Mouse (Mus musculus) monocyte, adult 5-6 weeks (primary cell): Measurements from ENCODE around the gene Nol4l. TPM values are rescaled to one million over a fixed set of nuclear protein-coding genes. Genes with fewer than 3 reads are reported as not detected.
"Not testable (repeated sequence)": the region's sequence is repeated elsewhere in the genome, so short reads cannot be mapped to it uniquely, and the experiment has no call there.

Source experiments
- ATAC-seq: fragments of 153-309, 156-312 bp; replicated peaks from 2 replicates; pipeline ENCODE4 v1.8.0; 2017; ENCODE audit warnings: mild to moderate bottlenecking; ENCODE audit not compliant: low TSS enrichment, insufficient number of reproducible peaks, severe bottlenecking, poor library complexity, low FRiP score
- total RNA-seq: library from RNA; stranded (forward); fragments of 200-1000, 200-491, 200-594 nt; gene quantifications from 3 replicates; pipeline ENCODE4 v1.2.3, GENCODE M21; 2017

Gene Nol4l
- total RNA-seq, 1 experiment from 2014 or later, result 1.3 TPM

DNA sequence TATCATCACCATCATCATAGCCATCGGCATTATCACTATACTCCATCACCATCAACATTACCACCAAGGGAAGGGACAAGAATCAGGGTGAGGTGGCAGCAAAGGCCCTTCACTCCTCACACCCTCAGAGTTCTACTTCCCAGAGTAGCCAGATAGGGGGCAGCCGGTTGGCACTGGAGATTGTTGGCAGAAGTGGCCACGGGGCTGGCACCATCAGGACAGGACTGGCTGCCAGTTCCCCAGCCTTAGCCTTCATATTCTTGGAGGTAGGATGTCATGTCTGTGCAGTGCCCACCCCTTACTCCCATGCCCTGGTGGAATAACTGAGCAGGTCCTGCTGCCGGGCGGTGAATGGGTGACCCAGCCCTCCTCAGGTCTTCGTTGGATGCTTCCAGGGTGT is 14.2 kb downstream of the Nol4l start:
- ATAC-seq, result no peak

DNA sequence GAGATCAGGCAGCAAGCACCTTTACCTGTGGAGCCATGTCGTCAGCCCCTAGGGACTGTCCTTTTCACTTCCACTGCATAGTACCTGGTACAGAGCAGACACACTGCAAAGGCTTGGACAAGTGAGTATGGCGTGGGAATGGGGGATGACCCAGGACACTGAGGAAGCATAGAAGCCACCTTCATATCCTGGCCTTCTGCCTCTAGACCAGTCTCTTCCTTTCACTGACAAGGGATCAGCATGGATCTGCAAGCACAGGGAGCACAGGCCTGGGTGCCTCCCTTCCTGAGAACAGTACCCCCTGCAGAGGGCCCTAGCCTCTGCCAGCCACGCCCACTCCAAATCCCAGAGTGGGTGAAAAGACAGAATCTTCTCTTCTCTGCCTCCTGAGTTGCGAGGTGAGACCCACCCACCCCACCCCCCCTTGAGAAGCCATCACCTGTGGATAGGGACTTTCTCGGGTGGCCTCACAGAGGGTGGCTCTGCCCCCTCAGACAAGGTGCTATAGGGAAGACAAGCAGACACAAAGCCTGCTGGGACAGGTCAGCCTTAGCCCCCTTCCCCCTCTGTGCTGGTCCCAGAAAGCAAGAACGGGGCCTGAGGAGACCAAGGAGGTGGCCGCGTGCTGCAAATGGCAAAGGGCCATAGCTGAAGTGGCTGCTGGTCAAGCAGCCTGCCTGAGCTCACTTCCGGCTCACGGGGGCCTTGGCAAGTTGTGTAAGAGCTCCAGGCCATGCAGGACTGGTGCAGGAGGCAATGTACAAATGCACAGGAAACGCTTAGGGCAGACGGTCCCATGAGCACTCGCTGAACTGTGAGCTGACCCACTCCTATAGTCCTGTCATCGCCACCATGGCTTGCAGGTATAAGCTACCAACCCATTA is 15.0 kb downstream of the Nol4l start:
- ATAC-seq, result no peak

DNA sequence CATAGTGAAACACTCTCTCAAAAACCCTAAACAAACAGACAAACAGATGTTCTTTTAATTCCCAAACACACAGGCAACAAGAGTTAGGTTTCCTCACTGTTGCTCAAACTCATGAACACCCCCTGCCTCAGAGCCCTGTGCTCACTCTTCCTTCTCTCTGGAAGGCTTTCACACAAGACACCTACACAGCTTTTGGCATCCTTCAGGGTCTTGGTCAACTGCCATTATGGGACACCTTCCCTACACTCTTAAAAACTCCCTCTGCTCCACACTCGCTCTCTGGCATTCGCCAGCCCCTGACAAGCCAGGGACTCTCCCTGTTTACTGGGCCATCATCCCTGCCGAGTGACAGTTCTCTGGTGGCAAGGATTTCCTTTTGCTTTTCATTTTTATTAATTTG is 15.8 kb downstream of the Nol4l start:
- ATAC-seq, result no peak

DNA sequence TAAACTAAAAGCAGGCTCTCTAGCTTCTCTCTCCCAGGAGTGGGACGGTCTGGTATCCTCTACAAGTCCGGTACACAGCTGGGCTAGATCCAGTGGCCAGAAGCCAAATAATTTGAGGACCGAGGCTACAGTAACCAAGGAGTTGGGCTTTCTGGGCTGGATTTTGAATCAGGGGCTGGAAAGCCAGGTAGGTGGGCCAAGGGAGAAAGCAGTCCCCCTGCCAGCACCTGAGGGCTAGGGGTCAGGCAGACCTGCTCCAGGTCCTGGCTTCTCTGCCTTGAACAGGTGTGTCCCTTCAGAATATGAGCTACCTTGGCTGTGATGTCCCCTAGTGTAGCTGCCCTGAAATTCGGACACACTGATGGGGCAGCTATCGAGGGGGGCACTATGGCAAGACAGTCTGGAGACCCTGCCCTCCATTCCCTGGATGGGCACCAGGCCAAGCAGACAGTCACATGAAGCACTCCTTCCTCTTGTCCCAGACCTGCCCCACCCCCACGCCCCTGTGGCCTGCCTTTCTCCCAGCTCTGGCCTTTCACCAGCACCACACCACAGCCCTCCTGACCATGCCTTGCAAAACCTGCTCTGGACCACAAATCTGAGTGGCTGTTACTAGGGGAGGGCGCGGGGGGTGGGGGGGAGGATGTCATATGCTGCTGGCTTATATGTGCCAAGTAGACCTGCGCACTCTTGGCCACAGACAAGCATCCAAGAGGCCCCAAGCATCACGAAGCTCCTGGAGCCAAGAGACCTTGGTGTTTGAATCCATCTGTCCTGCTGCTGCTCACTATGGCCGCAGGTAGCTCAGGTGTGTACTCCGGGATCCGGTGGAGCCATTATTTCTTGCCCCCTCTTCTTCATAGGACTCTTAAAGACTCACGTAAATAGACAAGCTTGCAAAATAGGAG is 17.1 kb downstream of the Nol4l start:
- no peak for ATAC-seq

DNA sequence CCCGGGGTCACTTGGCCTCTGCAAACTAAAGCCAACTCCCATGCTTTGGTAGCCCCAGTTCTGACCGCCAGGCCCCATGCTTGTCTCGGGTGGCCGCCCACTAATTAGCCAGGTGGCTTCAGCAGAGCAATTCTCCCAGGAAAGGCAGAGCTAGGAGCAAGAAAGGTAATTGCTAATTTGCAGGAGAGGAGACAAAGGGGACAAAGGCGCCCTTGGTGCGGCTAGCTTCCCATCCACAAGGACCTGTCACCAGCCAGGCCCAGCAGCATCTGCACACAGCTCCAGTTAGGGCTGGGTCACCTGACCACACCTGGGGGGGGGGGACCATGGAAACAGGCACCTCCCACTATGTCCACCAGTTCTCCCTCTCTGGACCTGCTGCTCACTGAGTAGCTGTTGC is 18.2 kb downstream of the Nol4l start:
- no peak for ATAC-seq

DNA sequence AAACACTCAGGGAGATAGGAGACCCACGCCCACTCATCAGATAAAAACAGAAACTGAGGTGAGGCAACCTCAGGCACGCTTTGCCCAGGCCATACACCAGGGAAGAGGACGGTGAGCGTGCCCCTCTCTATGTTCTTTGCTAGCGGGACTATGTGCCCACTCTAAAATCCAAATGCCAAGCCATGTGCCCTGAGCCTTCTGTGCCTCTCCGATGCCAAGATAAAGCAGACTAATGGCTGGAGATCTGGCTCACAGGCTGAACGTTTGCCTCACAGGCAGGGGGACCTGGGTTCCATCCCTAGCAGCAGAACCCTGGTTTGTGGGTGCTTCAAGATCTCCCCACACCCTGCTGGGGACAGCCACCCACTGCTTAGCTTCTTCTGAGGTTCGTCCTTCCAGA is 19.6 kb downstream of the Nol4l start:
- no peak for ATAC-seq

DNA sequence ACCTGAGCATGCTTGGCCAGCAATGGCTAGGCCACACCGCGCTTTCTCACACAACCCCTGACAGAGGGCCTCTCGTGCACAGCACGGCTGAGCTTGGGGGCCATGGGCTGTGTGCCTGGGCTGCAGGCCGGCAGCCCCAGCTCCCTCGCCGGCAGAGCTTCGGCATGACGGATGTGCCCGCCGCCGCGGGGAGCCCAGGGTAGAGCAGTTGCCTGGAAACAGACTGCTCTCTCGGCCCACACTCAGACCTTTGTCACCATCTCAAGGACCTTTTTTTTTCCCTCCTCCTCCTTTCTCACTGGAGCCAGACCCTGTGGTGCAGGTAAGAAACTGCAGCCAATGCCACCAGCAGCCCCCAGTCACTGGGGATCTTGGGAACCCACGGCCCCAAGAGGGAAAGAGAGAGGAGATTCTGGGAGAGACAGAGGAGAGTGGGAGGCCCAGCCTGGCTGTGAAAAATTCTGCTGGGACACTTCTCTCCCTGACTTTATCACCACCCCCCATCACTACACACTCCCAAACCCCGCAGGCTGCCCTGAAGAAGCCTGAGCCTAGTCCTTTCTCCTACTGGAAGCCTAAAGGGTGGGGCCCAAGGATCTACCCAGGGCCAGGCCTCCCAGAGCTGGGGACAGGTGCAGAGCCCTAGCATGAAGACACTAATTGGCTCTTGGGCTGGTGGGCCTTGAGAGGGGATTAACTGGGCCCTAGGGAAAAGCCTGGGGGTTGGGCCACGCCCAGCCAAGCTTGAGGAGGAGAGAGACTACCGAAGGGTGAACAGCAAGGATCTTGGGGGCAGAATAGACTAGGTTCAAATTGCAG is 20.4 kb downstream of the Nol4l start:
- no peak for ATAC-seq

DNA sequence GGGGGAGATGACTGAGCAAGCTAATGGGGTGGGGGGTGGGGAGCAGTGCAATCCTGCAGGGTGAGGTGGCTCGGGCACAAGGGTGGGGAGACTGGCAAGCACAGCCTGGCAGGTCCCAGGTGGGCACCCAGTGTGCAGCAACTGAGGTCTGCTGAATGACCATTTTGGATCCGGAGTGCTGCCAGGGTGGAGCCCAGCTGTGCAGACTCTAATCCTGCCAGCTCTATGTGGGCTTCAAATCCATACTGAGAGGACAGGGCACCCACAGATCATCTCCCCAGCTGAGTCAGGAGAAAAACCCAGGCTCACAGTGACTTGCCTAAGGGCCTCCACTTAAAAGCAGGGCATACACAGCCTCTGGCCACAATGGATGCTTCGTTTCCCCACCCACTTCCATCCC is 21.4 kb downstream of the Nol4l start:
- no peak for ATAC-seq

DNA sequence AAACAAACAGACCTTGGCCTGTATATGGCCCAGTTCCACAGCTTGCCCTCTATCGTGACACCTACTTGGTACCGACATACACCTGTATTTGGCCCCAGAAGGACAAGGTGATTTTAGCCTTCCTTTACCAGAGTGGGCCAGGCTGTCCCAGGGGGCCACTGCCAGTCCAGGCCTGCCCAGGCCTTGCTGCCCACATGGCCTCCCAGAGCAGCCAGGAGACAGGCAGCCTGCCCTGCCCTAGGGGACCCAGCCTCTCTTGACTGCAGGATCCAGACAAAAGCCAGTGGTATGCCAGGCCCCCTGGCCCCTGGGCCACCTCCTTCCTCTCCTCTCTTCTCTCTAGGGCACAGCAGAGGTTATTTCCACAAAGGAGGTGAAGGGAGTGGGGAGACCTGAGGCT is 21.8 kb downstream of the Nol4l start:
- ATAC-seq, result no peak

DNA sequence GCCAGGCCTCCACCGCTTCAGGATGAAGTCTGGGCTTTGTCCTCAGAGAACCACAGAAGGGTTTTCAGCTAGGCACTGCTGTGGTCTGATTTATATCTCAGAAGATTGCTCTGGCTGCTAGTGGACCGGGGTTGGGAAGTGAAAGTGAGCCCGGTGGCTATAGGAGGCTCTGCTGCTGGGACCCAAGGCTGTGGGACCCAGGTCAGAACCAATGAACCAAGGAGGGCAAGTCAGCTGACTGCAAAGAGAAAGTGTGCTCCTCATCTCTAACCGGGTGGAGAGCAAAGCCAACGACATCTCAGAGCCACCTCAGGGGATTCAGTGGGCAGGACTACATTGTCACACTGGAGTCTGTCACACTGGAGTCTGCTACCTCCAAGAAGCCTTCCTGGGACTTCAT is 23.4 kb downstream of the Nol4l start:
- ATAC-seq, result no peak

DNA sequence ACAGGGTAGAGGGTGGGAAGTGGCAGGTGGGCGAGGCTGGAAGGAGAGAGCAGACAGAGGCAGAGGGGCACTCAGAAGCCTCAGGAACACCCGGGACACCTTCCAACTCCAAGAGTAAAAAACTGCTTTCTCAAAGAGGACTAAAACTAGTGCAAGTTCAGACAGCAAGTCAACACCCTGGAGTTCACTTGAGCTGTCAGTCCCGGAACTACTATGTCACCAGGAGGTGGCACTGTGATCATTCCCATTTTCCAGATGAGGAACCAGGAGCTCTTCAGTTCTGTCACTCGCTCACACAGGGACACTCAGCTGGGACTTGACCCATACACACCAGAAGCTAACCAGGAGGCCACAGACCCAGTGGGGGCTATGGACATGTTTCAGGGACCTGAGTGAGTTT is 30.6 kb downstream of the Nol4l start:
- no peak for ATAC-seq

DNA sequence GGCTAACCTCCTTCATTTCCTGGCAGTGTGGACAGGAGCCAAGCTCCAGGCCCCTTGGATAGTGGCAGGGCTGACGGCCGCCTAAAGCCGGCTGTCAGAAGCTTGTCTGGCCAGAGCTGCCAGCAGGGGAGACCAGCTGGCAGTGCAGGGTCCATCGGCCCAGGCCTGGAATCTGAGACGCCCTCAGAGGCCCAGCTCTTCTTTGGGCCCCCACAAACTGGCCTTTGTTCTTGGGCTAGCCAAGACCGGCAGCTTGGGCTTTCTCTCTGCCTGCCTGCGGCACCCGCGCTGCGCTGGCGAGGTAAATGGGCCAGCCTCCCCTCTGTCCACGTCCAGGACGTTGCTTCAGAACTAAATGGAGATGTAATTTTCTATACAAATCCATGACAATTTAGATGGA is 32.9 kb downstream of the Nol4l start:
- no peak for ATAC-seq

DNA sequence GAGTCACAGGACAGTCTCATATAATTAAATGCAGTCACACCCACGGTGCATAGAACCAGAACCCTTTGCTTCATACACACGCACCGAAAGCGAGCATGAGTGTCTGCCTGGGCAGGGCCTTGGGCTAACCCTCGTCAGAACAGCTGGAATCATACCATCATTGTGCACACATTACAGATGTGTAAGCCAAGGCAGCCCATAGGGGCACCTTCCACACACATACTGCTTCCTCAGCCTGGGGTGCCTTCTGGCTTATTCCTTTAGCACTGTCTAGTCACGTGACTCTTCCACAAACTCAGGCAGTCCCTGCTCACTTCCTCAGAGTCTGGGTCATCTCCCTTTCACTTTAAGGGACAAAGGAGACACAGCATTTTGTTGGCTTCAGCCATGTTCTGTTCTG is 33.5 kb downstream of the Nol4l start:
- no peak for ATAC-seq

DNA sequence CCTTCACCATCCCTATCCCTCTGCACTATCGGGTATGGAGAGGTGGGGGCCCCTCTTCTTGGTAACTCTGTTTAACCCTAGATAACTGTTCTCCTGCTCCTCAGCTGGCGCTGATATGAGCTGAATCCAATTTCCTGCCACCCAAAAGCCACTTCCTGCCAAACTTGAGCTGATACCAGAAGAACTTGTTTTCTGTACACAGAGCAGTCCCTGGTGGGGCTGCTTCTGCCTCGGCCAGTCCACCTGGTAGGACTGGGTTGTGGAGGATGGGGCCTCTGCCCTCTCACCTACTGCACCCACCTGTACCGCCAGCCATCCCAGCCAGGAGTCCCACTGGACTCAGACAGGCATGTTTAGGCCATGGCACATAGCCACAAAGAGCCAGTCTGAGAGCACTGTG is 34.0 kb downstream of the Nol4l start:
- ATAC-seq, result no peak

DNA sequence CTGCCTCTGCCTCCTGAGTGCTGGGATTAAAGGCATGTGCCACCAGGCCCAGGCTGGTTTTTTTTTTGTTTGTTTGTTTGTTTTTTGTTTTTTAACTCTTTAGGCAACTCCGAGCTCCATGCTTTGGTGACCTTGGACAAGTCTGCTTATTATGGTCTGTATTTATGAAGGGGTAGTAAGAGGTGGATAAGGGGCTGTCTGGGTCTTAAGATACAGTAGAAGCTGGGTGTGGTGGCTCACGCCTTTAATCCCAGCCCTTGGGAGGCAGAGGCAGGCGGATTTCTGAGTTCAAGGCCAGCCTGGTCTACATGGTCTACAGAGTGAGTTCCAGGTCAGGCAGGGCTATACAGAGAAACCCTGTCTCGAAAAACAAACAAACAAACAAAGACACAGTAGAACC is 34.4 kb downstream of the Nol4l start:
- ATAC-seq, result not testable (repeated sequence)

DNA sequence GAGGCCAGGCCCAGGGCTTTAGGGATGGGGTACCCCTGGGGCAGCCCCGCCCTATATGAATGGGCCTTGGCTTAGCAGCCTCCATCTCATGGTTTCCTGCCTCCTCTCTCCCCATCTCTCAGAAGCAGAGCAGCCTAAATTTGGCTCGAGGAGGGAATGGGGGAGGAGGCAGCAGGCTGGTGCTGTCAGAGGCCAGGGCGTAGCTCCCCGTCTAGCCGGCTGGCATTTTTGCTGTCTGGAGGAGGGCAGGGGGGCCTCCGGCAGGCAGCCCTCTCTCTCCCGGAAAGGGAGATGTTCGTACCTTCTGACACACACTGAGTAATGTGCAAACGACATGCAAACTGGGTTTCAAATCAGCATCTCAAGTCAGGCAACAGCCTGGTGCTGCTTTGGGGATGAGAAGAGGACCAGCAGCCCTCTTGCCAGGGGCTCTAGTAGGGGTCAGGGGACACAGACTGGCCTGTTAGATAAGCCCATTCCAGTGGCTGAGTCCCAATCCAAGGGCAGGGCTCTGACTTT is 35.4 kb downstream of the Nol4l start:
- no peak for ATAC-seq

DNA sequence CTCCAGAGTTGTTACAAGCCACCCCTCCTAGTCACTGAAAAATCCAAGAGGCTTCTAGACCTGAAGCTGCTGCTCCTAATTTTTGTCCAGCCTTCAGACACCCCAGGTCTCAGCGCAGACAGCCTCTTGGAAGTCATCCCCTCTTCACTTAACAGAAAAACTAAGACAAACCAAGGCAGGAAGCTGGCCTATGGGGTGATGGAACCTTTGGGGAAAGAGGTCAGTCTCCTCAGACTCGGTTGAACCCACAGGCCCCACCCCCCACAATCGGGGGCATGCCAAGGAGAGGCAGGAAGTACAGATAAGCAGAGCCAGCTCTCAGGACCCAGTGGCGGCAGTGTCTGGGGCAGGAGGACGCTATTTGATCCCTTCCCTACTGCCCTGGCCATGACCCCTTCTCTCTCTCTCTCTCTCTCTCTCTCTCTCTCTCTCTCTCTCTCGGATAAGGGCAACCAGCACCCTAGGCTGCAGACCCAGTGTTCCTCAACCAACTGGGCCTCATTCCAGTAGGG is 35.9 kb downstream of the Nol4l start:
- no peak for ATAC-seq

DNA sequence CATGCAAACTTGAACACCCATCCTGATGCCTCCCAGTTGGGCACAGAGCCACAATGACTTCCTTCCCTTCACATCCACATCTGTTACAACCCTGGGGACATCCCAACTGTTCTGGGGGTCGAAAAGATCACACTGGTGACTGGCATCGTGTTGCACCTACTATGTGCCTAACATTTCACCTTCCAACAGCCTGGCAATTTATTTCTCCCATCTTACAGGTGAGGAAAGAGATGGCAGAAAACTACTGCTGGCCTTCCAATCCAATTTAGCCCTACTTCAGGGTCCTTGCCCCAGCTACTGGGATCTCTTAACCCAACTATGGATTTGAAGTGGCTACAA is 36.4 kb downstream of the Nol4l start:
- ATAC-seq, result no peak
